Mouse (Mus musculus) ES-Bruce4 (cell line): ENCODE data around the gene Tmem218.

ENCODE experiments used
- CTCF ChIP-seq: IDR thresholded peaks from one replicate; pipeline ENCODE4 v1.8.1; 2011; ENCODE audit warnings: low read depth, low read length
- EP300 ChIP-seq: IDR thresholded peaks from 2 replicates; pipeline ENCODE4 v1.6.1; 2011; ENCODE audit warnings: low read depth, low read length; ENCODE audit not compliant: insufficient read depth
- POLR2A ChIP-seq: IDR thresholded peaks from one replicate; pipeline ENCODE4 v1.8.1; 2011; ENCODE audit warnings: low read length; ENCODE audit not compliant: insufficient read depth

DNA sequence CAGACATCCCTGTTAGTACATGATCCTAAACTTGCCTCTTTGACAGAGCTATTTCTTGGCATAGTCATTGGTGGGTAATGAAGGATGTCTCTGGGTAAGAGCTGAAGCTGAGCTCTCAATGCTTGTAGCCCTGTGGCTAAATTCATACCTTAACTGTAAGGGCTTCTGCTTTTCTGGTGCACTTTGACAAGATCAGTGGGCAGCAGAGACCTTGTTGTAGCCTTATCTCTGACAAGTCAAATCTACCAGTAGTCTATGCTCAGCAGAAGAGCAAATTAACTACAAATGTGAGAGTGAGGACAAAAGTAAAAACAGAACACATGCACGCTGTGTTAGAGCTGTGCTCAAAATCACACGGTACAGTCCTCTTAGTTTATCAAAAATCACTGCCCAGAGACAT lies 58.6 kb downstream of the Tmem218 start:
- TF ChIP-seq POLR2A (no peak), CTCF (no peak), EP300 (no peak)
